Mouse (Mus musculus): ENCODE results near the gene Ace. TPM values are rescaled to one million over a fixed set of nuclear protein-coding genes. Genes with fewer than 3 reads are reported as not detected.

Ace gene
- polyA plus RNA-seq, 1 experiment from 2014 or later, result 222 TPM

DNA sequence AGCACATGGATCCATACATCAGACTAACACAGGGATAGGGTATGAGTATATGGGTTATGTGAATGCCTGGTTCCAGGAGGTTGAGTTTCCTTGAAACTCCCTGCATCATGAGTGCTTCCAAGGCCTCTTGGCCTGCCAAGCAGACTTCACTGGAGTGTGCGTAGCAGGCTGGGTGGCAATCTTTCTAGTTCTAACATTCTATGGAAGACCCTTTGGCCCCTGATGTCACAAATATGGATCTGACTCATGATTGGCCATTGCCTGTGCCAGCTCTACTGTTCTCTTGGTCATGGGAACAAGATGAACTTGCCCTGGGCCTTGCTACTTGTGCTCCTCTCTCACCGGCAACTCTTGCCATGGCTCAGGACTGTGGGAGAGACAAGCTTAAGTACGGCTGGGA, 26.6 kb downstream of the Ace start, which contains the start of gene Ace3:
Ace3 (plus strand) TSS at position 301 of the 400 bp plus-strand sequence.
- WGBS, result 94% methylated on average over 3 of the region's 3 CpGs
- H3K9me3 ChIP-seq (ENCODE audit: control insufficient read depth), result no peaks in the 10 kb centered on the region

DNA sequence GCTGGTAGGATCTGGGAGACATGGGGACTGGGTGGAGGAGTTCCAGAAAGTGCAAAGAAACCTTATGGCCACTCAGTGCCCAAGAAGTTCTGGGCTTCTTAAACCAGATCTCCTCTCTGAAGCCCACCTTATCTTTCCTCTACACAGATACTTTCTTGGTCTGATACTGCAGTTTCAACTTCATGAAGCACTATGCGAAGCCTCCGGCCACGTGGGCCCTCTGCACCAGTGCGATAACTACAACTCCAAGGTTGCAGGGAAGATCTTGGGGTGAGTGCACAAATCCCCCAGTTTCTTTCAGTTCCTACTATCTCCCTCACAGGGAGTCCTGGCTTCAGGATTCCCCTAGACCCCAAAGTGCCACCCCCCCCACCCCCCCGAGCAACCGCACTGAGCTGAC, 32.3 kb downstream of the Ace start:
- H3K27ac ChIP-seq (ENCODE audit: low read depth, low read length), result no peak overlapping the region
- H3K9ac ChIP-seq (ENCODE audit: low read depth, low read length), result no peak overlapping the region
- no peak overlapping the region for H3K4me3 ChIP-seq (ENCODE audit: low read depth, low read length)
- no peaks in the 10 kb centered on the region for H3K36me3 ChIP-seq (ENCODE audit: control insufficient read depth, insufficient read depth)
- no peak for ATAC-seq
- 0 out of 2 replicates have a peak, but pooled peaks cover 5% of the 10 kb centered on the region for H3K4me1 ChIP-seq (replicated peaks; ENCODE audit: control insufficient read depth, insufficient read depth, low read length)
- H3K4me2 ChIP-seq (replicated peaks; ENCODE audit: low read depth), result no peak overlapping the region
- H3K27me3 ChIP-seq (replicated peaks; ENCODE audit: control insufficient read depth, insufficient read depth, low read length), result no peaks in the 10 kb centered on the region
- WGBS, result 96% methylated on average over 6 of the region's 6 CpGs
- no peaks in the 10 kb centered on the region for H3K9me3 ChIP-seq (ENCODE audit: control insufficient read depth)
- no peak for TF ChIP-seq CTCF (IDR thresholded peaks at IDR 0.05; ENCODE audit: low read depth)

More for the DNA sequence above, 26.6 kb downstream of the Ace start, which contains the start of gene Ace3:
- no peaks in the 10 kb centered on the region for H3K36me3 ChIP-seq (ENCODE audit: control insufficient read depth, insufficient read depth)
- no peak for TF ChIP-seq CTCF (IDR thresholded peaks at IDR 0.05; ENCODE audit: low read depth)
- no peak within 1 kb of the TSS for H3K27ac ChIP-seq (ENCODE audit: low read depth, low read length)
- no peaks in the 10 kb centered on the region for H3K4me1 ChIP-seq (replicated peaks; ENCODE audit: control insufficient read depth, insufficient read depth, low read length)
- H3K4me2 ChIP-seq (replicated peaks; ENCODE audit: low read depth), result no peak within 1 kb of the TSS
- H3K4me3 ChIP-seq (ENCODE audit: low read depth, low read length), result no peak within 1 kb of the TSS
- no peak within 1 kb of the TSS for H3K9ac ChIP-seq (ENCODE audit: low read depth, low read length)
- ATAC-seq, result no peak
- no peaks in the 10 kb centered on the region for H3K27me3 ChIP-seq (replicated peaks; ENCODE audit: control insufficient read depth, insufficient read depth, low read length)

- Histone ChIP-seq H3K9me3 (ENCODE audit: control insufficient read depth) (no peaks in the 10 kb centered on the region), H3K27ac (ENCODE audit: low read depth, low read length) (no peak overlapping the region), H3K36me3 (ENCODE audit: control insufficient read depth, insufficient read depth) (no peaks in the 10 kb centered on the region), H3K4me1 (replicated peaks; ENCODE audit: control insufficient read depth, insufficient read depth, low read length) (0 out of 2 replicates have a peak, but pooled peaks cover 5% of the 10 kb centered on the region), H3K27me3 (replicated peaks; ENCODE audit: control insufficient read depth, insufficient read depth, low read length) (no peaks in the 10 kb centered on the region), H3K9ac (ENCODE audit: low read depth, low read length) (no peak overlapping the region), H3K4me3 (ENCODE audit: low read depth, low read length) (no peak overlapping the region), H3K4me2 (replicated peaks; ENCODE audit: low read depth) (no peak overlapping the region)
- no peak for ATAC-seq
- peak; percentile 70 for TF ChIP-seq CTCF (IDR thresholded peaks at IDR 0.05; ENCODE audit: low read depth)
- 41% methylated on average over 4 of the region's 4 CpGs for WGBS
Measured at GRCm38 (mm10) chr11:106001718-106002117, 34.0 kb downstream of the Ace start.

DNA sequence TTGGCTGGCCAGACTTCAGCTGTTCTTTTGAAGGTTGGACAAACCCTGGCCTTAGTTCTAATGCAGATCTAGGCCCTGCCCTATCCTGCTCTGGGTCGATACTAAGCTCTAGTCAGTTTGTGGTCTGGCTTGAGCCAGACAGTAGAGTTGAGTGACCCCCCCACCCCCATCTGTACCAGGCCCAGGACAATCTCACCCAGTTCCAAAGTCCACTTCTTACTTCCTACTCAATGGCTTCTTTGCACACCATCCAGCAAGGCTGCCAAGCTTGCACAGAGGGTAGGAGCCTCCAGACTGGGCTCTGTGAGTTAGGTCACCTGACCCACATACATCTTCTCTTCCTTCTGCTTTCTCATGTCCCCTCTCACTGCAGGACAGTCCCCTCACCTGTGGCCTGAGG, 36.8 kb downstream of the Ace start:
- no peak overlapping the region for H3K9ac ChIP-seq (ENCODE audit: low read depth, low read length)
- H3K9me3 ChIP-seq (ENCODE audit: control insufficient read depth), result no peaks in the 10 kb centered on the region
- 0 out of 2 replicates have a peak, but pooled peaks cover 5% of the 10 kb centered on the region for H3K27me3 ChIP-seq (replicated peaks; ENCODE audit: control insufficient read depth, insufficient read depth, low read length)
- no peaks in the 10 kb centered on the region for H3K36me3 ChIP-seq (ENCODE audit: control insufficient read depth, insufficient read depth)
- 0 out of 2 replicates have a peak, but pooled peaks cover 5% of the 10 kb centered on the region for H3K4me1 ChIP-seq (replicated peaks; ENCODE audit: control insufficient read depth, insufficient read depth, low read length)
- TF ChIP-seq CTCF (IDR thresholded peaks at IDR 0.05; ENCODE audit: low read depth), result no peak
- WGBS, result 58% methylated on average over 1 of the region's 1 CpGs
- H3K27ac ChIP-seq (ENCODE audit: low read depth, low read length), result no peak overlapping the region
- H3K4me3 ChIP-seq (ENCODE audit: low read depth, low read length), result no peak overlapping the region
- ATAC-seq, result peak; percentile 42; the same call in 1 of the 2 replicates
- H3K4me2 ChIP-seq (replicated peaks; ENCODE audit: low read depth), result no peak overlapping the region

DNA sequence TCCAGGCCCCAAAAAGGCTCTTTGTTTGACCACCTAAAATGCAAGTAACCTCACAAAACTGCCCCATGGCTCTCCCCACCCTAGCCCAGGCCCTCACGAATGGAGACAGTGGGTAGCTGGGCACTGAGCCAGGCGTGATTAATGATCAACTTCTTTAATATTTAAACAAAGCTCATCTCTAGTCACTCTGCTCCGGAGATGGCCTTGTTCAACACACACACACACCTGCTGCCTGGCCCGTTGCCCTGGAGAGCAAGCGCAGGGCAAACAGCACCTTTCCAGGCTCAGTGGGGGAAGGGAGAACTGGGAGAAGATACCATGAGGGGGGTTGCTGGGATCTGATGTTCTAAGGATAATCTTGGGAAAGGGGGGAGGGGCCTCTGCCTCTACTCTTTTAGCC, 38.2 kb downstream of the Ace start:
- no peak overlapping the region for H3K4me3 ChIP-seq (ENCODE audit: low read depth, low read length)
- no peak for TF ChIP-seq CTCF (IDR thresholded peaks at IDR 0.05; ENCODE audit: low read depth)
- ATAC-seq, result peak; percentile 35; the same call in 1 of the 2 replicates
- 0 out of 2 replicates have a peak, but pooled peaks cover 5% of the 10 kb centered on the region for H3K4me1 ChIP-seq (replicated peaks; ENCODE audit: control insufficient read depth, insufficient read depth, low read length)
- H3K36me3 ChIP-seq (ENCODE audit: control insufficient read depth, insufficient read depth), result no peaks in the 10 kb centered on the region
- no peaks in the 10 kb centered on the region for H3K9me3 ChIP-seq (ENCODE audit: control insufficient read depth)
- WGBS, result 8% methylated on average over 5 of the region's 5 CpGs
- H3K9ac ChIP-seq (ENCODE audit: low read depth, low read length), result no peak overlapping the region
- 0 out of 2 replicates have a peak, but pooled peaks cover 5% of the 10 kb centered on the region for H3K27me3 ChIP-seq (replicated peaks; ENCODE audit: control insufficient read depth, insufficient read depth, low read length)
- no peak overlapping the region for H3K4me2 ChIP-seq (replicated peaks; ENCODE audit: low read depth)
- H3K27ac ChIP-seq (ENCODE audit: low read depth, low read length), result no peak overlapping the region

DNA sequence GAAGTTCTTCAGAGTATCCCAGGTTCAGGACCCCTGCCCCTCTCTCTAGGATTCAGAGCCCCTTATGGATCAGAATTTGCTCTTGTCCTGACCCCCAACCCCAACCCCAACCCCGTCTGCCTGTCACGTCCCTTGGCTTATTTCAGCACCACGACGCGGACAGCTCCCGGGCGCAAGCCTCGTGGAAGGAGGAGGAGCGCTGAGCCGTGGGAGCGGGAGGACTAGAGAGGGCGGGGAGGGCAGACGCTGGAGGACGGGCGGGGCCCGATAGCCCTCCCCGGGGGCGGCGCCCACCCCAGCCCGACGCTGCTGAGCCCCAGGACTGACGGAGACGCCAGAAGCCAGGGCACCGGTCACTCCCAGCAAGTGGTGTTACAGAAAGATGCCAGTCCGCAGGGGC, 40.1 kb downstream of the Ace start, which contains the start of gene Kcnh6:
Kcnh6 (plus strand) TSS at position 304 of the 400 bp plus-strand sequence.
- H3K4me3 ChIP-seq (ENCODE audit: low read depth, low read length), result peak within 1 kb of the TSS; percentile 26
- 0 out of 2 replicates have a peak, but pooled peaks cover 5% of the 10 kb centered on the region for H3K27me3 ChIP-seq (replicated peaks; ENCODE audit: control insufficient read depth, insufficient read depth, low read length)
- no peak within 1 kb of the TSS for H3K9ac ChIP-seq (ENCODE audit: low read depth, low read length)
- WGBS, result 2% methylated on average over 25 of the region's 25 CpGs
- H3K4me2 ChIP-seq (replicated peaks; ENCODE audit: low read depth), result peak within 1 kb of the TSS; percentile 64
- H3K4me1 ChIP-seq (replicated peaks; ENCODE audit: control insufficient read depth, insufficient read depth, low read length), result 0 out of 2 replicates have a peak, but pooled peaks cover 5% of the 10 kb centered on the region
- no peaks in the 10 kb centered on the region for H3K9me3 ChIP-seq (ENCODE audit: control insufficient read depth)
- no peaks in the 10 kb centered on the region for H3K36me3 ChIP-seq (ENCODE audit: control insufficient read depth, insufficient read depth)
- peak; percentile 34; the same call in 1 of the 2 replicates for ATAC-seq
- TF ChIP-seq CTCF (IDR thresholded peaks at IDR 0.05; ENCODE audit: low read depth), result no peak
- H3K27ac ChIP-seq (ENCODE audit: low read depth, low read length), result no peak within 1 kb of the TSS
